Mouse (Mus musculus) kidney, postnatal 10 days (tissue): ENCODE measurements around the gene Tmem131.

Experiments used
- DNase-seq: peaks from one replicate; pipeline ENCODE4 v3.0.0; 2021; ENCODE audit warnings: mixed read lengths

Gene Tmem131

GRCm38 (mm10) chr1:36938348-36938747, 5.1 kb downstream of the Tmem131 start:
- no peak for DNase-seq

GRCm38 (mm10) chr1:36937648-36938047, 5.8 kb downstream of the Tmem131 start:
- no peak for DNase-seq

GRCm38 (mm10) chr1:36937015-36937414, 6.5 kb downstream of the Tmem131 start:
- no peak for DNase-seq

GRCm38 (mm10) chr1:36936567-36936966, 6.9 kb downstream of the Tmem131 start:
- DNase-seq = no peak

- DNase-seq = no peak
Measured at GRCm38 (mm10) chr1:36934778-36935177, 8.7 kb downstream of the Tmem131 start.

GRCm38 (mm10) chr1:36933965-36934585, 9.4 kb downstream of the Tmem131 start:
- DNase-seq = no peak

GRCm38 (mm10) chr1:36932231-36932630, 11.2 kb downstream of the Tmem131 start:
- DNase-seq = no peak

- no peak for DNase-seq
Measured at GRCm38 (mm10) chr1:36930911-36931310, 12.6 kb downstream of the Tmem131 start.

- no peak for DNase-seq
Measured at GRCm38 (mm10) chr1:36929996-36930395, 13.5 kb downstream of the Tmem131 start.

GRCm38 (mm10) chr1:36928357-36929330, 14.8 kb downstream of the Tmem131 start:
- DNase-seq = no peak

GRCm38 (mm10) chr1:36927569-36927968, 15.9 kb downstream of the Tmem131 start:
- DNase-seq = no peak

- no peak for DNase-seq
Measured at GRCm38 (mm10) chr1:36926738-36927137, 16.7 kb downstream of the Tmem131 start.

GRCm38 (mm10) chr1:36926246-36926645, 17.2 kb downstream of the Tmem131 start:
- DNase-seq = no peak

- no peak for DNase-seq
Measured at GRCm38 (mm10) chr1:36925781-36926180, 17.7 kb downstream of the Tmem131 start.

- DNase-seq = peak; percentile 50
Measured at GRCm38 (mm10) chr1:36924853-36925252, 18.6 kb downstream of the Tmem131 start.

GRCm38 (mm10) chr1:36923911-36924310, 19.6 kb downstream of the Tmem131 start:
- DNase-seq = no peak

- DNase-seq = no peak
Measured at GRCm38 (mm10) chr1:36922623-36923421, 20.6 kb downstream of the Tmem131 start.

GRCm38 (mm10) chr1:36921614-36922393, 21.7 kb downstream of the Tmem131 start:
- DNase-seq = no peak

GRCm38 (mm10) chr1:36920726-36921125, 22.7 kb downstream of the Tmem131 start:
- DNase-seq = peak; percentile 60

- peak; percentile 71 for DNase-seq
Measured at GRCm38 (mm10) chr1:36920154-36920716, 23.2 kb downstream of the Tmem131 start.

GRCm38 (mm10) chr1:36919728-36920127, 23.7 kb downstream of the Tmem131 start:
- no peak for DNase-seq

- DNase-seq = no peak
Measured at GRCm38 (mm10) chr1:36917423-36917822, 26.0 kb downstream of the Tmem131 start.
